In the genomic region with DNA sequence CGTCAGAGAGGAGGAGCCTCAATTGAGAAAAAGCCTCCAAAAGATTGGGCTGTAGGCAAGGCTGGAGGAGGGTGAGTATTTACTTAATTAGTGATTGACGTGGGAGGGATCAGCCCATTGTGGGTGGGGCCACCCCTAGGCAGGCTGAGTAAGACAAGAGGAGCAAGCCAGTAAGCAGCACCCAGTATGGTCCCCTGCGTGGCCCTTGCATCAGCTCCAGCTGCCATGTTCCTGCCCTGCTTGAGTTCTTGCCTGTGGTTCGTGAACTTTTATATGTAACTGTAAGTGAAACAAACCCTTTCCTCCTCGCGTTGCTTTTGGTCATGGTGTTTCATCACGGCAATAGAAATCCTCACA, we compare ENCODE assay signal across 8 mouse cellular contexts. TPM values are rescaled to one million over a fixed set of nuclear protein-coding genes. Genes with fewer than 3 reads are reported as not detected.
A peak's percentile ranks its signal among the peaks of the same experiment; 100 is the strongest.
DNase-seq lines count a peak whose midpoint lies in the region; ATAC-seq and TF ChIP-seq lines count a peak whose summit lies in the region.

A gene (minus strand): TSS at position 27 of the 357 bp plus-strand sequence.

- TF ChIP-seq CTCF in hindbrain, postnatal 0 days (IDR thresholded peaks at IDR 0.05; ENCODE audit: low read depth) = no peak
- TF ChIP-seq CTCF in heart, postnatal 0 days (IDR thresholded peaks at IDR 0.05; ENCODE audit: low read depth) = no peak

- H3K9ac ChIP-seq in hindbrain, postnatal 0 days (replicated peaks; ENCODE audit: low read length) = no peak within 1 kb of the TSS
- no peak within 1 kb of the TSS for H3K9ac ChIP-seq in hindbrain, embryonic 16.5 days (ENCODE audit: low read depth, low read length)
- no peak within 1 kb of the TSS for H3K9ac ChIP-seq in embryonic facial prominence, embryonic 12.5 days
- no peak within 1 kb of the TSS for H3K9ac ChIP-seq in heart, postnatal 0 days (replicated peaks; ENCODE audit: low read depth, low read length)

- H3K36me3 ChIP-seq in hindbrain, postnatal 0 days (ENCODE audit: insufficient read depth, low read length) = no peaks in the 10 kb centered on the region
- H3K36me3 ChIP-seq in hindbrain, embryonic 16.5 days (ENCODE audit: control insufficient read depth, insufficient read depth, low read length) = no peaks in the 10 kb centered on the region
- H3K36me3 ChIP-seq in embryonic facial prominence, embryonic 12.5 days = no peaks in the 10 kb centered on the region
- H3K36me3 ChIP-seq in heart, postnatal 0 days (replicated peaks; ENCODE audit: control insufficient read depth, insufficient read depth, low read length) = no peaks in the 10 kb centered on the region
- no peaks in the 10 kb centered on the region for H3K36me3 ChIP-seq in macrophage (ENCODE audit: inconsistent target)
- H3K36me3 ChIP-seq in midbrain, embryonic 10.5 days = no peaks in the 10 kb centered on the region

- H3K27ac ChIP-seq in hindbrain, postnatal 0 days = no peak within 1 kb of the TSS
- no peak within 1 kb of the TSS for H3K27ac ChIP-seq in hindbrain, embryonic 16.5 days (ENCODE audit: low read depth, low read length)
- no peak within 1 kb of the TSS for H3K27ac ChIP-seq in embryonic facial prominence, embryonic 12.5 days
- H3K27ac ChIP-seq in heart, postnatal 0 days (ENCODE audit: low read depth) = no peak within 1 kb of the TSS; the same call in 1 of the 2 replicates
- no peak within 1 kb of the TSS for H3K27ac ChIP-seq in macrophage
- no peak within 1 kb of the TSS for H3K27ac ChIP-seq in midbrain, embryonic 10.5 days (replicated peaks)

- ATAC-seq in hindbrain, postnatal 0 days = peak; percentile 59; the same call in 1 of the 2 replicates
- no peak for ATAC-seq in hindbrain, embryonic 16.5 days
- ATAC-seq in embryonic facial prominence, embryonic 12.5 days (ENCODE audit: insufficient number of reproducible peaks, insufficient read depth, low FRiP score, low TSS enrichment) = 0 out of 2 replicates have a peak, but pooled peaks have one; percentile 60
- ATAC-seq in heart, postnatal 0 days (ENCODE audit: insufficient read depth, low read depth) = peak; percentile 70

- no peaks in the 10 kb centered on the region for H3K27me3 ChIP-seq in hindbrain, postnatal 0 days (ENCODE audit: insufficient read depth, low read length)
- no peaks in the 10 kb centered on the region for H3K27me3 ChIP-seq in hindbrain, embryonic 16.5 days (replicated peaks; ENCODE audit: control insufficient read depth, insufficient read depth, low read length)
- no peaks in the 10 kb centered on the region for H3K27me3 ChIP-seq in embryonic facial prominence, embryonic 12.5 days
- H3K27me3 ChIP-seq in heart, postnatal 0 days (ENCODE audit: control insufficient read depth, insufficient read depth, low read length) = no peaks in the 10 kb centered on the region
- no peaks in the 10 kb centered on the region for H3K27me3 ChIP-seq in midbrain, embryonic 10.5 days (ENCODE audit: low read depth, poor library complexity, severe bottlenecking)

- H3K4me3 ChIP-seq in hindbrain, postnatal 0 days (ENCODE audit: low read length) = no peak within 1 kb of the TSS
- H3K4me3 ChIP-seq in hindbrain, embryonic 16.5 days (ENCODE audit: low read length) = no peak within 1 kb of the TSS
- H3K4me3 ChIP-seq in embryonic facial prominence, embryonic 12.5 days = no peak within 1 kb of the TSS
- H3K4me3 ChIP-seq in heart, postnatal 0 days (ENCODE audit: low read depth, low read length) = peak within 1 kb of the TSS; percentile 11; the same call in 1 of the 2 replicates
- H3K4me3 ChIP-seq in macrophage (ENCODE audit: inconsistent target) = 0 out of 2 replicates have a peak within 1 kb of the TSS, but pooled peaks have one; percentile 1
- no peak within 1 kb of the TSS for H3K4me3 ChIP-seq in midbrain, embryonic 10.5 days

- H3K79me2 ChIP-seq in macrophage (ENCODE audit: inconsistent target) = no peaks in the 10 kb centered on the region

- peak within 1 kb of the TSS; percentile 6; the same call in 1 of the 2 replicates for H3K4me2 ChIP-seq in hindbrain, postnatal 0 days (ENCODE audit: low read depth, low read length)
- H3K4me2 ChIP-seq in hindbrain, embryonic 16.5 days (ENCODE audit: low read length) = no peak within 1 kb of the TSS; the same call in 1 of the 2 replicates
- no peak within 1 kb of the TSS for H3K4me2 ChIP-seq in embryonic facial prominence, embryonic 12.5 days (replicated peaks)
- 0 out of 2 replicates have a peak within 1 kb of the TSS, but pooled peaks have one; percentile 22 for H3K4me2 ChIP-seq in heart, postnatal 0 days (ENCODE audit: low read depth, low read length)

- H3K9me3 ChIP-seq in hindbrain, postnatal 0 days (ENCODE audit: low read length) = no peaks in the 10 kb centered on the region
- H3K9me3 ChIP-seq in hindbrain, embryonic 16.5 days (ENCODE audit: control insufficient read depth, low read length) = no peaks in the 10 kb centered on the region
- no peaks in the 10 kb centered on the region for H3K9me3 ChIP-seq in embryonic facial prominence, embryonic 12.5 days
- no peaks in the 10 kb centered on the region for H3K9me3 ChIP-seq in heart, postnatal 0 days (replicated peaks; ENCODE audit: control insufficient read depth, low read length)
- H3K9me3 ChIP-seq in midbrain, embryonic 10.5 days (replicated peaks) = no peaks in the 10 kb centered on the region

- 53% methylated on average over 7 of the region's 7 CpGs for whole genome bisulfite sequencing in hindbrain, postnatal 0 days
- WGBS in hindbrain, embryonic 16.5 days = 51% methylated on average over 7 of the region's 7 CpGs
- WGBS in embryonic facial prominence, embryonic 12.5 days = 50% methylated on average over 7 of the region's 7 CpGs
- WGBS in heart, postnatal 0 days = 55% methylated on average over 7 of the region's 7 CpGs
- 41% methylated on average over 7 of the region's 7 CpGs for WGBS in macrophage (ENCODE audit: missing documents)
- WGBS in midbrain, embryonic 10.5 days = 56% methylated on average over 7 of the region's 7 CpGs

- no peak for TF ChIP-seq EP300 in heart, postnatal 0 days (IDR thresholded peaks at IDR 0.05; ENCODE audit: low read depth)

- DNase-seq in hindbrain, postnatal 0 days (ENCODE audit: low spot score) = no peak
- no peak for DNase-seq in heart, postnatal 0 days (ENCODE audit: low spot score)
- no peak for DNase-seq in ovary, adult 18-20 months (ENCODE audit: low spot score)
- no peak for DNase-seq in midbrain, embryonic 10.5 days (ENCODE audit: low spot score)
- no peak for DNase-seq in urinary bladder, postnatal 4 days (ENCODE audit: low spot score in 2 of 2)

- H3K4me1 ChIP-seq in hindbrain, postnatal 0 days (ENCODE audit: insufficient read depth, low read length) = no peaks in the 10 kb centered on the region
- H3K4me1 ChIP-seq in hindbrain, embryonic 16.5 days (ENCODE audit: control insufficient read depth, insufficient read depth, low read depth, low read length) = no peaks in the 10 kb centered on the region
- H3K4me1 ChIP-seq in embryonic facial prominence, embryonic 12.5 days = no peaks in the 10 kb centered on the region
- no peaks in the 10 kb centered on the region for H3K4me1 ChIP-seq in heart, postnatal 0 days (ENCODE audit: control insufficient read depth, insufficient read depth)
- no peaks in the 10 kb centered on the region for H3K4me1 ChIP-seq in midbrain, embryonic 10.5 days

RNA-seq across cellular contexts. Expression of the gene that starts here (rescaled TPM):
- 1.2 and 2.5 TPM in 2 replicates for total RNA-seq in hindbrain, postnatal 0 days (2014; rRNA removed)
- polyA plus RNA-seq in hindbrain, postnatal 0 days (2015; fragmentation: Nextera tagmentation; extraction: Ambion mirVana) = 0.38 and 0.58 TPM in 2 replicates
- 0.76 and 8.8 TPM in 2 replicates for polyA plus RNA-seq in hindbrain, embryonic 16.5 days (2015; fragmentation: Nextera tagmentation; extraction: Ambion mirVana)
- polyA plus RNA-seq in embryonic facial prominence, embryonic 12.5 days (2016; fragmentation: Nextera tagmentation; extraction: Ambion mirVana) = 24.8 and 30.8 TPM in 2 replicates
- total RNA-seq in heart, postnatal 0 days (2014; rRNA removed; ENCODE audit: low replicate concordance) = 1.4 and 6.0 TPM in 2 replicates
- polyA plus RNA-seq in heart, postnatal 0 days (2015; fragmentation: Nextera tagmentation; extraction: Ambion mirVana) = 2.1 and 4.4 TPM in 2 replicates
- total RNA-seq in macrophage (2018; cell fraction: chromatin; rRNA removed) = 1 to 10 TPM in 15 of 26 experiments, under 1 TPM in 10, not detected in 1; 0.08 to 5.6 (median 1.5) TPM
- total RNA-seq in macrophage (2018; cell fraction: cytosol; rRNA removed) = under 1 TPM in 25 of 26 experiments, not detected in 1; under 0.01 to 0.88 (median 0.17) TPM
- total RNA-seq in macrophage (2018; cell fraction: nucleus; rRNA removed) = 1 to 10 TPM in 11 of 26 experiments, under 1 TPM in 13, not detected in 2; 0.10 to 3.1 (median 0.98) TPM
- 0.06 TPM in 1 of 3 replicates, not detected in the others for polyA plus RNA-seq in macrophage (2018)
- 0.06 and 0.16 TPM in 2 replicates for polyA plus RNA-seq in midbrain, embryonic 10.5 days (2016; fragmentation: Nextera tagmentation; extraction: Ambion mirVana)

Comparison
In these comparisons a context has a peak if more than half of its experiments do, and no peak if none do; other contexts are left out.
1. H3K4me2 ChIP-seq: peak in hindbrain, postnatal 0 days (single experiment) and heart, postnatal 0 days (single experiment); none in hindbrain, embryonic 16.5 days (single experiment) and embryonic facial prominence, embryonic 12.5 days (single experiment).
2. H3K4me3 ChIP-seq: peak in heart, postnatal 0 days (single experiment) and macrophage (single experiment); none in hindbrain, postnatal 0 days (single experiment), hindbrain, embryonic 16.5 days (single experiment), embryonic facial prominence, embryonic 12.5 days (single experiment) and midbrain, embryonic 10.5 days (single experiment).